Mouse (Mus musculus) forebrain, embryonic 16.5 days (tissue): ENCODE data around the gene Ssmem1. TPM values are rescaled to one million over a fixed set of nuclear protein-coding genes. Genes with fewer than 3 reads are reported as not detected.

Source experiments
- ATAC-seq: fragments of 200-750 bp; cut with Nextera tagmentation; 2 replicates; pipeline ENCODE4 v1.8.0; 2017; ENCODE audit warnings: mild to moderate bottlenecking, moderate library complexity
- H3K27ac ChIP-seq: fragments of 300-500 bp; sonication (generic); 2 replicates; pipeline ENCODE4 v1.5.1; 2014; ENCODE audit warnings: low read length, control low read depth
- H3K27me3 ChIP-seq: fragments of 300-500 bp; sonication (generic); replicated peaks from 2 replicates; pipeline ENCODE4 v1.6.1; 2014; ENCODE audit warnings: low read length; ENCODE audit not compliant: control insufficient read depth, insufficient read depth
- H3K36me3 ChIP-seq: fragments of 300-500 bp; sonication (generic); 2 replicates; pipeline ENCODE4 v1.6.1; 2014; ENCODE audit not compliant: control insufficient read depth, insufficient read depth
- H3K4me1 ChIP-seq: fragments of 300-500 bp; sonication (generic); replicated peaks from 2 replicates; pipeline ENCODE4 v1.6.1; 2014; ENCODE audit warnings: low read length; ENCODE audit not compliant: control insufficient read depth, insufficient read depth
- H3K4me2 ChIP-seq: fragments of 300-500 bp; sonication (generic); 2 replicates; pipeline ENCODE4 v1.6.1; 2014; ENCODE audit warnings: mild to moderate bottlenecking, low read length, control low read depth
- H3K4me3 ChIP-seq: fragments of 300-500 bp; sonication (generic); replicated peaks from 2 replicates; pipeline ENCODE4 v1.5.1; 2014; ENCODE audit warnings: mild to moderate bottlenecking, low read length, control low read depth
- H3K9ac ChIP-seq: fragments of 300-500 bp; sonication (generic); replicated peaks from 2 replicates; pipeline ENCODE4 v1.6.1; 2014; ENCODE audit warnings: low read depth, low read length, control low read depth
- H3K9me3 ChIP-seq: fragments of 300-500 bp; sonication (generic); 2 replicates; pipeline ENCODE4 v1.6.1; 2016; ENCODE audit warnings: low read length; ENCODE audit not compliant: control insufficient read depth
- WGBS: fragments of 180-500 bp; shearing (Covaris S2); extraction: QIAGEN DNeasy Blood & Tissue Kit; methylation state at CpG from one replicate; pipeline ENCODE4 v1.1.7; 2014; 5-methylcytosine and 5-hydroxymethylcytosine counted together
- polyA plus RNA-seq: library from polyadenylated mRNA; unstranded; fragments of >200 nt; fragmentation: Nextera tagmentation; extraction: Ambion mirVana; gene quantifications from 2 replicates; pipeline ENCODE4 v1.2.1, GENCODE M21; 2015

Gene Ssmem1
- polyA plus RNA-seq, 1 experiment from 2014 or later: not detected

- 60% methylated on average over 5 of the region's 5 CpGs for WGBS
- H3K27me3 ChIP-seq: no peaks in the 10 kb centered on the region
- no peak; the same call in 1 of the 2 replicates for ATAC-seq
- peak overlapping the region; percentile 60 for H3K4me3 ChIP-seq
- H3K27ac ChIP-seq: peak overlapping the region; percentile 91
- no peaks in the 10 kb centered on the region for H3K36me3 ChIP-seq
- H3K9me3 ChIP-seq: no peaks in the 10 kb centered on the region
- peak overlapping the region; percentile 89 for H3K4me2 ChIP-seq
- peaks cover 6% of the 10 kb centered on the region for H3K4me1 ChIP-seq
- H3K9ac ChIP-seq: peak overlapping the region; percentile 61
Observed at GRCm38 (mm10) chr6:30510291-30510690, 642 bp downstream of the Ssmem1 start.

DNA sequence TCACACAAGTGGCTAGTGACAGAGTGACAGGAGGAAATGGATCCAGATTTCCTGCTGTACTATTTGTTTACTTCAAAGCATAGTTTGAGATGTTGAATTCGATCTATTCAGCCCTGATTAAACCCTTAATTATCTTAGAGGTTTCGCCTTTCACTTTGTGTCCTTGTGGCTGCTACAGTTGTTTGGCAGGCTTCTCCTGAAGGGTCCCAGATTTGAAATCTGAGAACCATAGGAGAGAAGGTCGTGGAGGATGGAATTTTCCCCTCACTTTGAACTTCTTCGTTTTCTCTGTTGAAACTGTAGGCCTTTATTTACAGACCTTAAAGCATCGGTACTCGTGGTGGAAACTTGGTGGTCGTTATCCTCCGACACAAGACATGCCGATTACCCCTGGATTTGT, 4.6 kb downstream of the Ssmem1 start:
- Histone ChIP-seq H3K36me3 (no peaks in the 10 kb centered on the region), H3K27ac (no peak overlapping the region), H3K4me1 (peaks cover 6% of the 10 kb centered on the region), H3K9me3 (no peaks in the 10 kb centered on the region), H3K9ac (no peak overlapping the region), H3K4me2 (no peak overlapping the region), H3K4me3 (no peak overlapping the region), H3K27me3 (no peaks in the 10 kb centered on the region)
- no peak for ATAC-seq
- WGBS: 12% methylated on average over 9 of the region's 9 CpGs

DNA sequence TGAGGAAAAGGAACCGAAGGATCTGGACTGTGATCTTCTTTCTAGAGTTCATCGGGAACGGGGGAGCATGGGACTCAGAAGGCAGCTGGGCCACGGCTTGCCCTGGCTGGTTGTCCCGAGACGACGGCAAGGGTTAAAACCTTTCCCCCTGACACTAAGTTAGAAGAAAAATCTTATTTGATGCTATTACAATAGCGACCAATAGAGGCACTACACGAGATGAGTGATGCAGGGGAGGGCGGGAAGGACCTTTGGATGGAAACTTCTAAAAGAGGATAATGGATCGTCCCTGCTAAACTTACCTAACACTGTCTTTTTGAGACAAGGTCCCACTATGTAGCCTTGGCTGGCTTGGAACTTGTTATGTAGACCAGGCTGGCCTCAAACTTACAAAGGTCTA, 10.8 kb downstream of the Ssmem1 start:
- 68% methylated on average over 11 of the region's 11 CpGs for WGBS
- Histone ChIP-seq H3K4me3 (no peak overlapping the region), H3K4me1 (peaks cover 4% of the 10 kb centered on the region; the same call in 1 of the 2 replicates), H3K4me2 (no peak overlapping the region), H3K36me3 (no peaks in the 10 kb centered on the region), H3K27ac (no peak overlapping the region), H3K9ac (no peak overlapping the region), H3K27me3 (no peaks in the 10 kb centered on the region), H3K9me3 (no peaks in the 10 kb centered on the region)
- ATAC-seq: no peak

- Histone ChIP-seq H3K9ac (no peak overlapping the region), H3K9me3 (no peaks in the 10 kb centered on the region), H3K4me2 (no peak overlapping the region), H3K27me3 (no peaks in the 10 kb centered on the region), H3K4me1 (peaks cover 23% of the 10 kb centered on the region), H3K4me3 (no peak overlapping the region), H3K36me3 (no peaks in the 10 kb centered on the region), H3K27ac (peak overlapping the region; percentile 29; the same call in 1 of the 2 replicates)
- no peak for ATAC-seq
- WGBS: 13% methylated on average over 7 of the region's 7 CpGs
Observed at GRCm38 (mm10) chr6:30525456-30526332, 16.0 kb downstream of the Ssmem1 start.

DNA sequence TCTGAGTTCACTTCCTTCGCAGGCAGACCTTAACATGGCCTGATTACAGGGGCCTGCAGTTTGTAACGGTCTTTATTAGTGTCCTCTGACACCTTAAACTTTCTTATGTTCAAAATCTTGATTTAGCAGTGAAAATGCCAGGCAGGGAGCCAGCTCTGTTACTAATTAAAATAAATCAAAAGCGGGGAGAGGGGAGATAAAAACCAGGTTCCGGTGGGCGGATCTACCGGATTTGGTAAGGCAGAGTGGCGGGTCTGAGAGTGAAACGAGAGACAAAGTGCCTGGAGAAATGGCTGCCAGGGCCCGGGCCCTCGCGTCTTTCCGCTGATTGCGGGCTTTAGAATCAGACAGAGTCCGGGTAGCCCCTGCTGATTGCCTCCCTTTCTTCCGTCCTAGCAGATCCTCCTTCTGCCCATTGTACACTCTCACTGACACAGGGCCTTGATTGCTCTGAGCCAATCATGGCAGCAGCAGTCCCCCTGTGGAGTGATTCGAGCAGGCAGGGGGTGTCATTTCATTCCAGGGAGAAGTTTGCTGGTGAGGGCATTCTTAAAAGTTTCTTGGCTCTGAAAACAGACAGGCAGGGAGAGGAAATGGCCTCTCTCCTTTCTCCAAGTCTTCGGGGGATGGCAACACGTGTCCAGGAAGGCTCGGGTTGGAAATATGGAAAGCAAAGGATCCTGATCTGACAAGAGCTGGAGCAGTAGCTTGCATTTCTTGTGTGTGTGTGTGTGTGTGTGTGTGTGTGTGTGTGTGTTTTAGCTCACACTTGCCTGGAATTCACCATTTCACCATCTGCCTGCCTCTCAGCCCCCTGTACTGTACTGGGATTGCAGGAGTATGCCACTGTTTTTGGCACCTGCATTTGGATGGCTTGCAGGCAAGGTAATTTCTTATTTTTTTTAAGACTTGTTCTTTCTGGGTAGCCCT, 17.2 kb downstream of the Ssmem1 start:
- Histone ChIP-seq H3K4me2 (peak overlapping the region; percentile 37), H3K4me1 (peaks cover 23% of the 10 kb centered on the region), H3K27ac (peak overlapping the region; percentile 69), H3K27me3 (no peaks in the 10 kb centered on the region), H3K36me3 (no peaks in the 10 kb centered on the region), H3K9ac (peak overlapping the region; percentile 7; the same call in 1 of the 2 replicates), H3K9me3 (no peaks in the 10 kb centered on the region), H3K4me3 (peak overlapping the region; percentile 4; the same call in 1 of the 2 replicates)
- 4% methylated on average over 19 of the region's 19 CpGs for WGBS
- ATAC-seq: peak; percentile 81

GRCm38 (mm10) chr6:30528800-30529199, 19.2 kb downstream of the Ssmem1 start:
- no peak overlapping the region for H3K27ac ChIP-seq
- no peaks in the 10 kb centered on the region for H3K27me3 ChIP-seq
- ATAC-seq: no peak
- 57% methylated on average over 6 of the region's 6 CpGs for WGBS
- no peak overlapping the region for H3K9ac ChIP-seq
- H3K4me3 ChIP-seq: no peak overlapping the region
- H3K4me1 ChIP-seq: peaks cover 23% of the 10 kb centered on the region
- no peaks in the 10 kb centered on the region for H3K36me3 ChIP-seq
- H3K9me3 ChIP-seq: no peaks in the 10 kb centered on the region
- H3K4me2 ChIP-seq: no peak overlapping the region

DNA sequence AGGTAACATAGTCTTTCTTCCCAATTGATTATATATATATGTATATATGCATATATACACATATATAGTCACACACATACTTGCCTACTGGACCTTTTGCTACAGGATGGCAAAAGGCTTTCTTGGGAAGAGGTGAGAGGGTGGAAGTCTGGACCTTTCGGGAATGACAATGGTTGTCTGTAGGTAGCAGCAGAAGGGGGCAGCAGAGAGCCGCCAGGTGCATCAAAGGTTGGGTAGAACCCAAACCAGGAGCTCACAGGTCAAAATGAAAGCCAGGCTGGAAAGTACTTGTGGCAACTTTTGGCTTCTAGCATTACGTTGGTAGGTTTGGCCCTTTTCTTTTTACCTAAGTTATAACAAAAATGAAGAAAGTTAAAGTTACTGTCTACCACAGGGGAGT, 25.7 kb downstream of the Ssmem1 start:
- no peak for ATAC-seq
- 51% methylated on average over 3 of the region's 3 CpGs for WGBS
- Histone ChIP-seq H3K27ac (no peak overlapping the region), H3K4me1 (no peaks in the 10 kb centered on the region), H3K9me3 (no peaks in the 10 kb centered on the region), H3K4me3 (no peak overlapping the region), H3K36me3 (no peaks in the 10 kb centered on the region), H3K27me3 (no peaks in the 10 kb centered on the region), H3K9ac (no peak overlapping the region), H3K4me2 (no peak overlapping the region)

GRCm38 (mm10) chr6:30538240-30538639, 28.6 kb downstream of the Ssmem1 start:
- no peak for ATAC-seq
- Histone ChIP-seq H3K4me1 (no peaks in the 10 kb centered on the region), H3K27me3 (no peaks in the 10 kb centered on the region), H3K9me3 (no peaks in the 10 kb centered on the region), H3K27ac (no peak overlapping the region), H3K4me3 (no peak overlapping the region), H3K36me3 (no peaks in the 10 kb centered on the region), H3K4me2 (no peak overlapping the region), H3K9ac (no peak overlapping the region)
- whole genome bisulfite sequencing: 63% methylated on average over 10 of the region's 10 CpGs

DNA sequence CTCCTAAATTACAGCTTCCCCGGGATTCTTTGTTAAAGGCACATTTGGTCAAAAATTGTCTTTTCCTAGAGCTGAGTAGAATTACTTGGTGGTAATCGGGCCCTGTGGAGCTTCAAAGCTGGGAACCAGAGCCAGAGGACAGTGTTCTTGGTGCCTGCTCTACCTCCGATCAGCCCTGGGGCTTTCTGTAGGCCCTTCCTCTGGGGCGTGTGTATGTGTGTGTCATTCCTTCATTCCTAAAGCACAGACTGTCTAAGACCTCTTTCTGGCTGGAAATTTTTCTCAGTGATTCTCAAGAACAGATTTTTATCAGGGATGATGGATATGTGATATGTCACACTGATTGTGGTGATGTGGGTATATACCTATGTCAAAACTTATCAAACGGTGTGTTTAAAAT, 29.2 kb downstream of the Ssmem1 start:
- 77% methylated on average over 5 of the region's 5 CpGs for WGBS

More for the DNA sequence above, 29.2 kb downstream of the Ssmem1 start:
- Histone ChIP-seq H3K9me3 (no peaks in the 10 kb centered on the region), H3K4me2 (no peak overlapping the region), H3K4me3 (no peak overlapping the region), H3K4me1 (no peaks in the 10 kb centered on the region), H3K27me3 (no peaks in the 10 kb centered on the region), H3K9ac (no peak overlapping the region), H3K27ac (no peak overlapping the region), H3K36me3 (no peaks in the 10 kb centered on the region)
- ATAC-seq: no peak
